Mouse (Mus musculus) neural tube, embryonic 14.5 days (tissue): ENCODE measurements at regions not wholly inside any gene's neighbourhood (a gene's known extent, or its start where the extent isn't known, plus 50 kb on each side); places are given as distances from the start of the nearest gene placed in this dataset.

Experiments used
- ATAC-seq: fragments of 200-750 bp; cut with Nextera tagmentation; 2 replicates; pipeline ENCODE4 v1.8.0; 2017; ENCODE audit warnings: low read depth, mild to moderate bottlenecking, moderate TSS enrichment, moderate library complexity
- H3K27ac ChIP-seq: fragments of 300-500 bp; sonication (generic); 2 replicates; pipeline ENCODE4 v1.5.1; 2014; ENCODE audit warnings: low read depth, mild to moderate bottlenecking, control low read depth, low read length, moderate library complexity, mixed read lengths
- H3K27me3 ChIP-seq: fragments of 300-500 bp; sonication (generic); 2 replicates; pipeline ENCODE4 v1.6.1; 2014; ENCODE audit warnings: low read length; ENCODE audit not compliant: control insufficient read depth, insufficient read depth
- H3K36me3 ChIP-seq: fragments of 300-500 bp; sonication (generic); 2 replicates; pipeline ENCODE4 v1.6.1; 2014; ENCODE audit warnings: low read length, mixed read lengths; ENCODE audit not compliant: control insufficient read depth, insufficient read depth
- H3K4me1 ChIP-seq: fragments of 300-500 bp; sonication (generic); 2 replicates; pipeline ENCODE4 v1.6.1; 2014; ENCODE audit warnings: low read length; ENCODE audit not compliant: control insufficient read depth, insufficient read depth
- H3K4me2 ChIP-seq: fragments of 300-500 bp; sonication (generic); 2 replicates; pipeline ENCODE4 v1.6.1; 2014; ENCODE audit warnings: mild to moderate bottlenecking, low read depth, low read length, control low read depth
- H3K4me3 ChIP-seq: fragments of 300-500 bp; sonication (generic); 2 replicates; pipeline ENCODE4 v1.5.1; 2014; ENCODE audit warnings: low read depth, low read length, control low read depth, mixed read lengths
- H3K9ac ChIP-seq: fragments of 300-500 bp; sonication (generic); replicated peaks from 2 replicates; pipeline ENCODE4 v1.6.1; 2014; ENCODE audit warnings: low read depth, mild to moderate bottlenecking, control low read depth, low read length, mixed read lengths
- H3K9me3 ChIP-seq: fragments of 300-500 bp; sonication (generic); 2 replicates; pipeline ENCODE4 v1.6.1; 2016; ENCODE audit warnings: low read length; ENCODE audit not compliant: control insufficient read depth
- WGBS: fragments of 180-500 bp; shearing (Covaris S2); extraction: QIAGEN DNeasy Blood & Tissue Kit; methylation state at CpG from one replicate; pipeline ENCODE4 v1.1.7; 2014; 5-methylcytosine and 5-hydroxymethylcytosine counted together

- no peak overlapping the region for H3K27ac ChIP-seq
- 56% methylated on average over 4 of the region's 4 CpGs for WGBS
- no peaks in the 10 kb centered on the region for H3K9me3 ChIP-seq
- no peak overlapping the region for H3K4me3 ChIP-seq
- H3K9ac ChIP-seq, result no peak overlapping the region
- no peaks in the 10 kb centered on the region for H3K36me3 ChIP-seq
- ATAC-seq, result no peak
- H3K4me1 ChIP-seq, result no peaks in the 10 kb centered on the region
- H3K27me3 ChIP-seq, result no peaks in the 10 kb centered on the region
- H3K4me2 ChIP-seq, result no peak overlapping the region
These were observed 58.5 kb upstream of the Reg3g start for GRCm38 (mm10) chr6:78526986-78527762.
